13 mouse cellular contexts compared by ENCODE assay signal in the genomic region with DNA sequence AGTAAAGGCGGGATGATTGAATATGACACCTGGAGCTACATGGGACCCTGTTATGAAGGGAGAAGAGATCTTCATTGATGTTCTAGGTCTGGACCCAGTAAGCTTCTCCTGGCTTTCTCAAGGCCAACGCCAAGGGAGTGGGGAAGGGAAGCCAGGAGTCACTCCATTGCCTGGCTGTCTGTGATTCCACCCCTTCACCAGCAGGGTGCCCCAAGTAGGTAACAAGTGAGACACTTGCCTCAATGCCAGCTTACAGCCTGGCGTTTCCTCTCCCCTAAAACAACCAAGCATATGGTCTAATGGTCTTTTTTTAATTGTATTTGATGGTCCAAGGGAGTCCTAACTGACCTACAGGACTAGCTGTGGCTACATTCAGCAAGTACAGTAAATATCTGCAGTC. TPM values are rescaled to one million over a fixed set of nuclear protein-coding genes. Genes with fewer than 3 reads are reported as not detected.
A peak's percentile ranks its signal among the peaks of the same experiment; 100 is the strongest.
DNase-seq lines count a peak whose midpoint lies in the region; ATAC-seq and TF ChIP-seq lines count a peak whose summit lies in the region.
"Had no signal": no experiment of that assay in that cellular context is flagged by ENCODE, and none has a peak within 500 bp of the region (broad histone marks: within the 10 kb centered on the region; RNA-seq: fewer than 3 reads in every experiment).

No protein-coding gene starts in this region.

- WGBS in heart, postnatal 0 days: 76% methylated on average over 3 of the region's 3 CpGs
- 74% methylated on average over 3 of the region's 3 CpGs for WGBS in heart, embryonic 12.5 days
- WGBS in thymus, adult 2 months: 72% methylated on average over 3 of the region's 3 CpGs
- 89% methylated on average over 3 of the region's 3 CpGs for WGBS in hindbrain, embryonic 14.5 days
- WGBS in forebrain, embryonic 15.5 days: 83% methylated on average over 3 of the region's 3 CpGs

- no peak overlapping the region for H3K4me2 ChIP-seq in heart, postnatal 0 days (ENCODE audit: low read depth, low read length)
- no peak overlapping the region for H3K4me2 ChIP-seq in heart, embryonic 12.5 days
- H3K4me2 ChIP-seq in hindbrain, embryonic 14.5 days (replicated peaks): no peak overlapping the region
- no peak overlapping the region for H3K4me2 ChIP-seq in forebrain, embryonic 15.5 days (replicated peaks)

- TF ChIP-seq CTCF in heart, postnatal 0 days (IDR thresholded peaks at IDR 0.05; ENCODE audit: low read depth): peak; percentile 23
- peak; percentile 36; the same call in 1 of the 2 replicates for TF ChIP-seq CTCF in thymus, adult 2 months (IDR thresholded peaks at IDR 0.05; ENCODE audit: borderline replicate concordance, control insufficient read depth, extremely low read depth, insufficient read depth, low read length, poor library complexity)

- H3K4me1 ChIP-seq in heart, postnatal 0 days (ENCODE audit: control insufficient read depth, insufficient read depth): peaks cover 14% of the 10 kb centered on the region; the same call in 1 of the 2 replicates
- peaks cover 8% of the 10 kb centered on the region; the same call in 1 of the 2 replicates for H3K4me1 ChIP-seq in heart, embryonic 12.5 days (replicated peaks)
- no peaks in the 10 kb centered on the region for H3K4me1 ChIP-seq in thymus, adult 2 months (replicated peaks; ENCODE audit: control insufficient read depth, insufficient read depth, low read length)
- H3K4me1 ChIP-seq in hindbrain, embryonic 14.5 days (replicated peaks; ENCODE audit: control insufficient read depth, insufficient read depth, low read length): 0 out of 2 replicates have a peak, but pooled peaks cover 5% of the 10 kb centered on the region
- peaks cover 5% of the 10 kb centered on the region; the same call in 1 of the 2 replicates for H3K4me1 ChIP-seq in forebrain, embryonic 15.5 days
- H3K4me1 ChIP-seq: forebrain, embryonic 10.5 days; heart, embryonic 10.5 days had no signal

- no peak overlapping the region for H3K27ac ChIP-seq in heart, postnatal 0 days (ENCODE audit: low read depth)
- H3K27ac ChIP-seq in heart, embryonic 12.5 days (ENCODE audit: poor library complexity, severe bottlenecking): no peak overlapping the region
- H3K27ac ChIP-seq in thymus, adult 2 months (ENCODE audit: control insufficient read depth, insufficient read depth, low read length): no peak overlapping the region
- no peak overlapping the region for H3K27ac ChIP-seq in hindbrain, embryonic 14.5 days
- no peak overlapping the region for H3K27ac ChIP-seq in forebrain, embryonic 15.5 days (replicated peaks)
- H3K27ac ChIP-seq: forebrain, embryonic 10.5 days; heart, embryonic 10.5 days had no signal

- H3K9ac ChIP-seq in heart, postnatal 0 days (replicated peaks; ENCODE audit: low read depth, low read length): no peak overlapping the region
- no peak overlapping the region for H3K9ac ChIP-seq in heart, embryonic 12.5 days
- H3K9ac ChIP-seq in hindbrain, embryonic 14.5 days: no peak overlapping the region
- H3K9ac ChIP-seq in forebrain, embryonic 15.5 days (replicated peaks): no peak overlapping the region

- no peak for TF ChIP-seq EP300 in heart, postnatal 0 days (IDR thresholded peaks at IDR 0.05; ENCODE audit: low read depth)

- H3K36me3 ChIP-seq in heart, postnatal 0 days (replicated peaks; ENCODE audit: control insufficient read depth, insufficient read depth, low read length): no peaks in the 10 kb centered on the region
- H3K36me3 ChIP-seq in heart, embryonic 12.5 days: no peaks in the 10 kb centered on the region
- H3K36me3 ChIP-seq in thymus, adult 2 months (ENCODE audit: control insufficient read depth, insufficient read depth, low read length): no peaks in the 10 kb centered on the region
- no peaks in the 10 kb centered on the region for H3K36me3 ChIP-seq in hindbrain, embryonic 14.5 days (replicated peaks; ENCODE audit: control insufficient read depth, insufficient read depth)
- H3K36me3 ChIP-seq in forebrain, embryonic 15.5 days: no peaks in the 10 kb centered on the region
- H3K36me3 ChIP-seq: forebrain, embryonic 10.5 days; heart, embryonic 10.5 days had no signal

- DNase-seq in heart, postnatal 0 days (ENCODE audit: low spot score): no peak
- peak; percentile 22 for DNase-seq in thymus, adult 2 months
- DNase-seq in thymus, postnatal 36 days: no peak
- no peak for DNase-seq in hindbrain, embryonic 14.5 days (ENCODE audit: low spot score)
- no peak for DNase-seq in spleen, postnatal 4 days (ENCODE audit: low spot score in 2 of 2)
- DNase-seq: adrenal gland, postnatal 36 days; kidney, adult 11 months; right cerebral cortex, postnatal 4 days had no signal

- H3K9me3 ChIP-seq in heart, postnatal 0 days (replicated peaks; ENCODE audit: control insufficient read depth, low read length): no peaks in the 10 kb centered on the region
- H3K9me3 ChIP-seq in heart, embryonic 12.5 days (replicated peaks): no peaks in the 10 kb centered on the region
- H3K9me3 ChIP-seq in hindbrain, embryonic 14.5 days (ENCODE audit: control insufficient read depth, low read length): no peaks in the 10 kb centered on the region
- no peaks in the 10 kb centered on the region for H3K9me3 ChIP-seq in forebrain, embryonic 15.5 days
- H3K9me3 ChIP-seq: forebrain, embryonic 10.5 days; heart, embryonic 10.5 days had no signal

- ATAC-seq in heart, postnatal 0 days (ENCODE audit: insufficient read depth, low read depth): no peak
- ATAC-seq in heart, embryonic 12.5 days (ENCODE audit: insufficient number of reproducible peaks, low FRiP score): no peak
- ATAC-seq in inflammation-experienced regulatory T-cells, adult 6 months: peak; percentile 38
- ATAC-seq in hindbrain, embryonic 14.5 days (ENCODE audit: low FRiP score): no peak
- no peak for ATAC-seq in forebrain, embryonic 15.5 days (replicated peaks)

- no peaks in the 10 kb centered on the region for H3K27me3 ChIP-seq in heart, postnatal 0 days (ENCODE audit: control insufficient read depth, insufficient read depth, low read length)
- H3K27me3 ChIP-seq in heart, embryonic 12.5 days (replicated peaks): no peaks in the 10 kb centered on the region
- no peaks in the 10 kb centered on the region for H3K27me3 ChIP-seq in thymus, adult 2 months (ENCODE audit: control insufficient read depth, insufficient read depth, low read length)
- no peaks in the 10 kb centered on the region for H3K27me3 ChIP-seq in hindbrain, embryonic 14.5 days (ENCODE audit: control insufficient read depth, insufficient read depth, low read length)
- no peaks in the 10 kb centered on the region for H3K27me3 ChIP-seq in forebrain, embryonic 15.5 days

- no peak overlapping the region for H3K4me3 ChIP-seq in heart, postnatal 0 days (ENCODE audit: low read depth, low read length)
- H3K4me3 ChIP-seq in heart, embryonic 12.5 days: no peak overlapping the region
- H3K4me3 ChIP-seq in thymus, adult 2 months (ENCODE audit: control insufficient read depth, insufficient read depth, low read length): no peak overlapping the region
- no peak overlapping the region for H3K4me3 ChIP-seq in hindbrain, embryonic 14.5 days (replicated peaks; ENCODE audit: low read length)
- H3K4me3 ChIP-seq in forebrain, embryonic 15.5 days: no peak overlapping the region
- H3K4me3 ChIP-seq: forebrain, embryonic 10.5 days; heart, embryonic 10.5 days had no signal

- TF ChIP-seq POLR2A in thymus, adult 2 months (IDR thresholded peaks at IDR 0.05; ENCODE audit: control insufficient read depth, extremely low read depth, insufficient read depth, low read length, poor library complexity): no peak

RNA-seq across cellular contexts. Expression of a gene that starts 14.2 kb away (rescaled TPM):
- total RNA-seq in heart, postnatal 0 days (2014; rRNA removed; ENCODE audit: low replicate concordance): 14.5 and 16.8 TPM in 2 replicates
- polyA plus RNA-seq in heart, postnatal 0 days (2015; fragmentation: Nextera tagmentation; extraction: Ambion mirVana): 12.6 and 13.9 TPM in 2 replicates
- 17.4 and 19.3 TPM in 2 replicates for polyA plus RNA-seq in heart, embryonic 12.5 days (2016; fragmentation: Nextera tagmentation; extraction: Ambion mirVana)
- 22.7 and 31.9 TPM in 2 replicates for polyA plus RNA-seq in thymus, adult 2 months (2012; rRNA removed)
- polyA plus RNA-seq in inflammation-experienced regulatory T-cells, adult 6 months (2017; shearing (Covaris generic)): 10 to 100 TPM in 2 of 3 experiments, 1 to 10 TPM in 1; 5.1 to 10.7 (median 10.3) TPM
- polyA plus RNA-seq in hindbrain, embryonic 14.5 days (2014; fragmentation: Nextera tagmentation; extraction: Ambion mirVana): 13.3 and 16.6 TPM in 2 replicates
- polyA plus RNA-seq in forebrain, embryonic 15.5 days (2015; fragmentation: Nextera tagmentation; extraction: Ambion mirVana): 21.5 and 22.2 TPM in 2 replicates
